Mouse (Mus musculus): ENCODE results near the gene Naalad2. TPM values are rescaled to one million over a fixed set of nuclear protein-coding genes. Genes with fewer than 3 reads are reported as not detected.
A peak's percentile ranks its signal among the peaks of the same experiment; 100 is the strongest.
"Not testable (repeated sequence)": the region's sequence is repeated elsewhere in the genome, so short reads cannot be mapped to it uniquely, and the experiment has no call there.

The Naalad2 gene
- polyA plus RNA-seq (2015; fragmentation: Nextera tagmentation; extraction: Ambion mirVana), result 7.1 and 9.0 TPM in 2 replicates

DNA sequence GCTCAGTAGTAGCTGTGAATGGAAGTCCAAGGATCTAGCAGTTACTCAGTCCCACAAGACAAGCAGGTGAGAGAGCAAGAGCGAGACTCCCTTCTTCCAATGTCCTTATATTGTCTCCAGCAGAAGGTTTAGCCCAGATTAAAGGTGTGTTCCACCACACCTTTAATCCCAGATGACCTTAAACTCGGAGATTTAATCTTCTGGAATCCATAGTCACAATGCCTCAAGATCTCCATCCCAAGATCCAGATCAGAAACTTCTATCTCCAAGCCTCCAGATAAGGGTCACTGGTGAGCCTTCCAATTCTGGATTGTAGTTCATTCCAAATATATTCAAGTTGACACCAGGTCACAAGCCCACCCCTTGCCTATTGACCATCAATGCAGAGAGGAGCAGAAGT lies at the start of gene Naalad2:
TSS of gene Naalad2 (minus strand) at position 101 of the 400 bp plus-strand sequence.
- H3K4me3 ChIP-seq (replicated peaks; ENCODE audit: low read depth, low read length); H3K4me1 ChIP-seq (replicated peaks; ENCODE audit: insufficient read depth, low read length); H3K36me3 ChIP-seq (ENCODE audit: insufficient read depth, low read length); H3K9ac ChIP-seq (ENCODE audit: low read depth, low read length); H3K27me3 ChIP-seq (ENCODE audit: insufficient read depth, low read length); H3K27ac ChIP-seq; DNase-seq (ENCODE audit: low spot score); H3K9me3 ChIP-seq (replicated peaks; ENCODE audit: low read length); H3K4me2 ChIP-seq (ENCODE audit: low read length); ATAC-seq (replicated peaks; ENCODE audit: low FRiP score, low read depth): not testable (repeated sequence)
- WGBS, result 86% methylated on average over 2 of the region's 2 CpGs

DNA sequence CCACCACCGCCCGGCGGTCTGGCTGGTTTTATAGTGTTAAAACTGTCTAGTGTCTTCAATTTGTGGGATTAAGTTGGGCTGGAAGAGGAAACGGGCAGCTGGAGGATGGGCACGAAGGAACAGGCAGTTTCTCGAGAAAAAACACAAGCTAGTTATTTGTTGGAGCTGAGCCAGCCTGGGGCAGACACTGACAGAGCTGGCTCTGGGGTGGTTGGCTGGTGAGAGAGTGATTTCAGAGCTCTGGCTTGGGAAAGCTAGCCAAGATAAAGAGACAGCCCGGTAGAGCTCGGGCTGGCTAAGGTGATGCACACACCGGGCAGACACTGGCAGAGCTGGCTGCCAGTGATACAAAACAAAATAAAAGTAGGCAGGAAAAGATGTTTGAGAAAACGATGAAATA lies 28.9 kb upstream of the Naalad2 start:
- ATAC-seq (replicated peaks; ENCODE audit: low FRiP score, low read depth) (no peak), DNase-seq (ENCODE audit: low spot score) (no peak)
- H3K4me1 ChIP-seq (replicated peaks; ENCODE audit: insufficient read depth, low read length), result no peaks in the 10 kb centered on the region
- no peak for TF ChIP-seq CTCF (IDR thresholded peaks at IDR 0.05; ENCODE audit: low read depth)
- H3K9ac ChIP-seq (ENCODE audit: low read depth, low read length), result no peak overlapping the region
- no peaks in the 10 kb centered on the region for H3K27me3 ChIP-seq (ENCODE audit: insufficient read depth, low read length)
- 82% methylated on average over 10 of the region's 10 CpGs for WGBS
- no peak overlapping the region for H3K27ac ChIP-seq
- no peaks in the 10 kb centered on the region for H3K9me3 ChIP-seq (replicated peaks; ENCODE audit: low read length)
- H3K4me2 ChIP-seq (ENCODE audit: low read length), result no peak overlapping the region
- H3K4me3 ChIP-seq (replicated peaks; ENCODE audit: low read depth, low read length), result no peak overlapping the region
- H3K36me3 ChIP-seq (ENCODE audit: insufficient read depth, low read length), result no peaks in the 10 kb centered on the region

DNA sequence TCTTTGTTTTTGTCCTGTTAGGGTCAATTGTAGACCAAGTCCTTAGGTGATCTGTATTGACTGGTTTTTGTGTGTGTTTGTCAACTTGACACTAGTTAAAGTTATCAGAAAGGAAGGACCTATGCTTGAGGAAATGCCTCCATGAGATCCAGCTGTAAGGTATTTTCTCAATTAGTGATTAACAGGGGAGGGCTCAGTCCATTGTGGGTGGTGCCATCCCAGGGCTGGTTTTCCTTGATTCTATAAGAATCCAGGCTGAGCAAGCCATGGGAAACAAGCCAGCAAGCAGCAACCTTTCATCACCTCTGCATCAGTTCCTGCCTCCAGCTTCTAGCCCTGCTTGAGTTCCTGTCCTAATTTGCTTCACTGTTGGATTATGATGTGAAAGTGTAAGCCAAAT lies 27.6 kb upstream of the Naalad2 start, which contains the start of gene Mbd3l2:
TSS of gene Mbd3l2 (plus strand) at position 301 of the 400 bp plus-strand sequence.
- no peaks in the 10 kb centered on the region for H3K9me3 ChIP-seq (replicated peaks; ENCODE audit: low read length)

DNA sequence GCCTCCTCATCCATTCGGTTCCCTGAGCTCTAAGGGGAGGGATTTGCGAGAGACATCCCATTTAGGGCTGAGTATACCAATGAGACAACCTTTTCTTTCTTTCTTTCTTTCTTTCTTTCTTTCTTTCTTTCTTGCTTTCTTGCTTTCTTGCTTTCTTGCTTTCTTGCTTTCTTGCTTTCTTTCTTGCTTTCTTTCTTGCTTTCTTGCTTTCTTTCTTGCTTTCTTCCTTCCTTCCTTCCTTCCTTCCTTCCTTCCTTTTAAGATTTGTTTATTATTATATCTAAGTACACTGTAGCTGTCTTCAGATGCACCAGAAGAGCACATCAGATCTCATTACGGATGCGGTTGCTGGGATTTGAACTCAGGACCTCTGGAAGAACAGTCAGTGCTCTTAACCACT lies 9.6 kb upstream of the Naalad2 start:
- H3K9ac ChIP-seq (ENCODE audit: low read depth, low read length); H3K36me3 ChIP-seq (ENCODE audit: insufficient read depth, low read length); H3K4me1 ChIP-seq (replicated peaks; ENCODE audit: insufficient read depth, low read length); H3K9me3 ChIP-seq (replicated peaks; ENCODE audit: low read length); H3K27ac ChIP-seq; H3K4me2 ChIP-seq (ENCODE audit: low read length); DNase-seq (ENCODE audit: low spot score); ATAC-seq (replicated peaks; ENCODE audit: low FRiP score, low read depth); H3K4me3 ChIP-seq (replicated peaks; ENCODE audit: low read depth, low read length); H3K27me3 ChIP-seq (ENCODE audit: insufficient read depth, low read length): not testable (repeated sequence)
- 86% methylated on average over 4 of the region's 4 CpGs for WGBS

More for the DNA sequence above, 27.6 kb upstream of the Naalad2 start, which contains the start of gene Mbd3l2:
- Histone ChIP-seq H3K4me1 (replicated peaks; ENCODE audit: insufficient read depth, low read length) (no peaks in the 10 kb centered on the region), H3K9ac (ENCODE audit: low read depth, low read length) (no peak within 1 kb of the TSS), H3K36me3 (ENCODE audit: insufficient read depth, low read length) (no peaks in the 10 kb centered on the region), H3K27me3 (ENCODE audit: insufficient read depth, low read length) (no peaks in the 10 kb centered on the region), H3K4me3 (replicated peaks; ENCODE audit: low read depth, low read length) (no peak within 1 kb of the TSS), H3K4me2 (ENCODE audit: low read length) (no peak within 1 kb of the TSS), H3K27ac (no peak within 1 kb of the TSS)
- no peak for DNase-seq (ENCODE audit: low spot score)
- no peak for TF ChIP-seq CTCF (IDR thresholded peaks at IDR 0.05; ENCODE audit: low read depth)
- ATAC-seq (replicated peaks; ENCODE audit: low FRiP score, low read depth), result no peak

DNA sequence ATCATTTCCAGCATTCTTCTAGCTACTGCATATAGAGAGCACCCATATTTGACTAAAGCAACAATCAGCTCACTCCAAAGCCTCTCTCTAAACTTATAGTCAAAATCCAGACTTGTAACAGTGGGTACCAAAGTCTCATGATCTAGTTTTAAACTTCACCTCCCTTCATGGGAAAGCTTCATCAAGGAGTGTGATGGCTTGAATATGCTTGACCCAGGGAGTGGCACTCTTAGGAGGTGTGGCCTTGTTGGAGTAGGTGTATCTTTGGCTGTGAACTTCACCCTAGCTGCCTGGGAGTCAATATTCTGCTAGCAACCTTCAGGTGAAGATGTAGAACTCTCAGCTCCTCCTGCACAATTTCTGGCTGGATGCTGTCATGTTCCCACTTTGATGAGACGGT lies 1.3 kb upstream of the Naalad2 start, which contains the start of gene Ubtfl1:
TSS of gene Ubtfl1 (plus strand) at position 301 of the 400 bp plus-strand sequence.
- ATAC-seq (replicated peaks; ENCODE audit: low FRiP score, low read depth), result no peak

DNA sequence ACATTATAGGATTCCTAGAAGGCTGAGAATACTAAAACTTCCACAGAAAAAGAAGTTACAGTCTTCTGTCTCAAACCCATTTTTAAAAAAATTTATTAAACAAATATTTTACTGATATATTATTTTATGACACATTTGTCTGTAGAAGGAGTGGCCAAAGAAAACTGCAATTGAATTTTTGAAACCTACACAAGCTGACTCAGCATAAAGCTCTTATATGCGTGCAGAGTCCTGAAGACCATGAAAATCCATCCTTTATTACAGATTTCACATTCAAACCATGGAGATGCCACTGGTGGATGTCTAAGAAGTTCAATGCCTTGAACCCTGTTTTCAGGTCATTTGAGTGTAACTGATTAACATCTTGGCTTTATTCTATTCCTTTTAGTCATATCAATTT lies 3.2 kb downstream of the Naalad2 start:
- ATAC-seq (replicated peaks; ENCODE audit: low FRiP score, low read depth), result no peak
- Histone ChIP-seq H3K4me1 (replicated peaks; ENCODE audit: insufficient read depth, low read length) (no peaks in the 10 kb centered on the region), H3K36me3 (ENCODE audit: insufficient read depth, low read length) (no peaks in the 10 kb centered on the region), H3K4me2 (ENCODE audit: low read length) (no peak overlapping the region), H3K27me3 (ENCODE audit: insufficient read depth, low read length) (no peaks in the 10 kb centered on the region), H3K9ac (ENCODE audit: low read depth, low read length) (no peak overlapping the region), H3K27ac (no peak overlapping the region), H3K4me3 (replicated peaks; ENCODE audit: low read depth, low read length) (no peak overlapping the region), H3K9me3 (replicated peaks; ENCODE audit: low read length) (no peaks in the 10 kb centered on the region)
- no peak for TF ChIP-seq CTCF (IDR thresholded peaks at IDR 0.05; ENCODE audit: low read depth)
- 82% methylated on average over 1 of the region's 1 CpGs for WGBS
- DNase-seq (ENCODE audit: low spot score), result no peak

More for the DNA sequence above, 1.3 kb upstream of the Naalad2 start, which contains the start of gene Ubtfl1:
- H3K9me3 ChIP-seq (replicated peaks; ENCODE audit: low read length), result no peaks in the 10 kb centered on the region
- no peaks in the 10 kb centered on the region for H3K4me1 ChIP-seq (replicated peaks; ENCODE audit: insufficient read depth, low read length)
- no peaks in the 10 kb centered on the region for H3K27me3 ChIP-seq (ENCODE audit: insufficient read depth, low read length)
- TF ChIP-seq CTCF (IDR thresholded peaks at IDR 0.05; ENCODE audit: low read depth), result no peak
- no peak within 1 kb of the TSS for H3K27ac ChIP-seq
- 78% methylated on average over 1 of the region's 1 CpGs for WGBS
- no peaks in the 10 kb centered on the region for H3K36me3 ChIP-seq (ENCODE audit: insufficient read depth, low read length)
- no peak within 1 kb of the TSS for H3K4me2 ChIP-seq (ENCODE audit: low read length)
- DNase-seq (ENCODE audit: low spot score), result no peak
- H3K9ac ChIP-seq (ENCODE audit: low read depth, low read length), result no peak within 1 kb of the TSS
- H3K4me3 ChIP-seq (replicated peaks; ENCODE audit: low read depth, low read length), result no peak within 1 kb of the TSS

DNA sequence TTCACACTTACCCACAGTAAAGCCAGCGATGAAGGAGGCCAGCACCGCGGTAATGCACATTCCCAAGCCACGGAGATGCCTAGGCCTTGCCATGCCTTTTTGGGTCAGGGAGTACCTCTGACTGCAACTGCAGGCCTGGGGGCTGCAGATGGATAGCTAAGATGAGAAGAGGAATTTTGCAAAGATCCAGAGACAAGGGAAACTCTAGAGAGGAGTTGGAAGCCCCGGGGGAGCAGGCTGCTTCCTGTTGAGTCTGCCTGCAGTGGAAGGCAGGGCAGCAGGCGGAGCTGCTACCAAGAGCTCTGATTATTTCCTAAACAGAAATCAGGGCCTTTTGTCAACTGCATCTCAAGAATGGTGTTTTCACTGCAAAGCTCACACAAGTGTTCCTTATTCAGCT lies 17.0 kb downstream of the Naalad2 start:
- H3K9me3 ChIP-seq (replicated peaks; ENCODE audit: low read length), result no peaks in the 10 kb centered on the region
- H3K27me3 ChIP-seq (ENCODE audit: insufficient read depth, low read length), result no peaks in the 10 kb centered on the region
- H3K9ac ChIP-seq (ENCODE audit: low read depth, low read length), result peak overlapping the region; percentile 32; the same call in 1 of the 2 replicates
- H3K4me3 ChIP-seq (replicated peaks; ENCODE audit: low read depth, low read length), result 0 out of 2 replicates have a peak overlapping the region, but pooled peaks have one; percentile 3
- WGBS, result 23% methylated on average over 6 of the region's 6 CpGs
- H3K27ac ChIP-seq, result peak overlapping the region; percentile 48; the same call in 1 of the 2 replicates
- ATAC-seq (replicated peaks; ENCODE audit: low FRiP score, low read depth) (no peak), DNase-seq (ENCODE audit: low spot score) (peak; percentile 44)
- no peak for TF ChIP-seq CTCF (IDR thresholded peaks at IDR 0.05; ENCODE audit: low read depth)
- H3K36me3 ChIP-seq (ENCODE audit: insufficient read depth, low read length), result no peaks in the 10 kb centered on the region
- peak overlapping the region; percentile 31 for H3K4me2 ChIP-seq (ENCODE audit: low read length)
- no peaks in the 10 kb centered on the region for H3K4me1 ChIP-seq (replicated peaks; ENCODE audit: insufficient read depth, low read length)

DNA sequence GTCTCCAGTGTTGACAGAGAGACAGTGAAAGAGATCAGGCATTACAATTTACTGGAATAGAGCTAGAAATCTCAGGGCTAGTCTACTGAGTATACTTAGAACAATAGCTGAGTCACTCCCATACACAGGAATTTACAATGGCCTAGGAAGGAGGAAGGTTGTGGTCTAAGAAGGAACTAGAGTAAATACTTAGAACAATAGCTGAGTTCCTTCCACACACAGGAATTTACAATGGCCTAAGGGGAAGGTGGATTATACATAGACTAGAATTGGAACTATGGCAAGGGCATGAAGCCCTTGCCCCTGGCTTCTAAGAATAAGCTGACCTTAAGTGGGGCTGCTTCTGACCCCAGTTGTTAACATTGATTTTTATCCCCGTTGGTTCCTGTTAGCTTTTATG lies 29.8 kb downstream of the Naalad2 start:
- not testable (repeated sequence) for H3K36me3 ChIP-seq (ENCODE audit: insufficient read depth, low read length); H3K9me3 ChIP-seq (replicated peaks; ENCODE audit: low read length); H3K27ac ChIP-seq; H3K4me3 ChIP-seq (replicated peaks; ENCODE audit: low read depth, low read length); H3K9ac ChIP-seq (ENCODE audit: low read depth, low read length); DNase-seq (ENCODE audit: low spot score); ATAC-seq (replicated peaks; ENCODE audit: low FRiP score, low read depth); H3K4me1 ChIP-seq (replicated peaks; ENCODE audit: insufficient read depth, low read length); H3K27me3 ChIP-seq (ENCODE audit: insufficient read depth, low read length); H3K4me2 ChIP-seq (ENCODE audit: low read length)
- 81% methylated on average over 1 of the region's 1 CpGs for WGBS

All from kidney, postnatal 0 days (tissue).